Mouse (Mus musculus): ENCODE results near the gene Cmah. TPM values are rescaled to one million over a fixed set of nuclear protein-coding genes. Genes with fewer than 3 reads are reported as not detected.
"Not testable (repeated sequence)": the region's sequence is repeated elsewhere in the genome, so short reads cannot be mapped to it uniquely, and the experiment has no call there.

Gene Cmah
- polyA plus RNA-seq, 1 experiment: 1.1 TPM

GRCm38 (mm10) chr13:24340462-24340861 lies 13.3 kb downstream of the Cmah start:
- no peak for DNase-seq (ENCODE audit: low read depth)

- DNase-seq (ENCODE audit: low read depth): no peak
Observed at GRCm38 (mm10) chr13:24342091-24342490, 14.9 kb downstream of the Cmah start.

GRCm38 (mm10) chr13:24353004-24353403 lies 25.8 kb downstream of the Cmah start:
- DNase-seq (ENCODE audit: low read depth): no peak

- no peak for DNase-seq (ENCODE audit: low read depth)
Observed at GRCm38 (mm10) chr13:24354751-24355150, 27.5 kb downstream of the Cmah start.

- DNase-seq (ENCODE audit: low read depth): no peak
Observed at GRCm38 (mm10) chr13:24359181-24359580, 32.0 kb downstream of the Cmah start.

- DNase-seq (ENCODE audit: low read depth): no peak
Observed at GRCm38 (mm10) chr13:24365191-24365590, 38.0 kb downstream of the Cmah start.

GRCm38 (mm10) chr13:24372893-24373599 lies 45.8 kb downstream of the Cmah start:
- DNase-seq (ENCODE audit: low read depth): no peak

- not testable (repeated sequence) for DNase-seq (ENCODE audit: low read depth)
Observed at GRCm38 (mm10) chr13:24374606-24375005, 47.4 kb downstream of the Cmah start.

GRCm38 (mm10) chr13:24375320-24376203 lies 48.4 kb downstream of the Cmah start:
- no peak for DNase-seq (ENCODE audit: low read depth)

GRCm38 (mm10) chr13:24380713-24381112 lies 53.5 kb downstream of the Cmah start:
- no peak for DNase-seq (ENCODE audit: low read depth)

GRCm38 (mm10) chr13:24383885-24384284 lies 56.7 kb downstream of the Cmah start:
- DNase-seq (ENCODE audit: low read depth): no peak

GRCm38 (mm10) chr13:24391892-24392291 lies 64.7 kb downstream of the Cmah start:
- no peak for DNase-seq (ENCODE audit: low read depth)

- DNase-seq (ENCODE audit: low read depth): no peak
Observed at GRCm38 (mm10) chr13:24392655-24393054, 65.5 kb downstream of the Cmah start.

- no peak for DNase-seq (ENCODE audit: low read depth)
Observed at GRCm38 (mm10) chr13:24393055-24393454, 65.9 kb downstream of the Cmah start.

GRCm38 (mm10) chr13:24395815-24396214 lies 68.6 kb downstream of the Cmah start:
- no peak for DNase-seq (ENCODE audit: low read depth)

GRCm38 (mm10) chr13:24397181-24397580 lies 70.0 kb downstream of the Cmah start:
- no peak for DNase-seq (ENCODE audit: low read depth)

GRCm38 (mm10) chr13:24398488-24398887 lies 71.3 kb downstream of the Cmah start:
- no peak for DNase-seq (ENCODE audit: low read depth)

- DNase-seq (ENCODE audit: low read depth): not testable (repeated sequence)
Observed at GRCm38 (mm10) chr13:24401821-24402220, 74.6 kb downstream of the Cmah start.

- DNase-seq (ENCODE audit: low read depth): no peak
Observed at GRCm38 (mm10) chr13:24403054-24403453, 75.8 kb downstream of the Cmah start.

- no peak for DNase-seq (ENCODE audit: low read depth)
Observed at GRCm38 (mm10) chr13:24406847-24407246, 79.6 kb downstream of the Cmah start.

- DNase-seq (ENCODE audit: low read depth): no peak
Observed at GRCm38 (mm10) chr13:24414635-24415206, 87.5 kb downstream of the Cmah start.

- no peak for DNase-seq (ENCODE audit: low read depth)
Observed at GRCm38 (mm10) chr13:24415506-24416206, 88.5 kb downstream of the Cmah start.
